Mouse (Mus musculus) heart, embryonic 10.5 days (tissue): ENCODE measurements around the gene Bsdc1. TPM values are rescaled to one million over a fixed set of nuclear protein-coding genes. Genes with fewer than 3 reads are reported as not detected.

Experiments
- polyA plus RNA-seq: library from polyadenylated mRNA; unstranded; fragments of >200 nt; fragmentation: Nextera tagmentation; extraction: Ambion mirVana; gene quantifications from 2 replicates; pipeline ENCODE4 v1.2.1, GENCODE M21; 2016

The Bsdc1 gene
- polyA plus RNA-seq, 1 experiment from 2014 or later = 22.9 TPM

Other genes with a start within 250 kb of the Bsdc1 start
- gene C77080, start 200.2 kb upstream of the Bsdc1 start, polyA plus RNA-seq = 1.1 and 2.7 TPM in 2 replicates
- 0.42 and 1.2 TPM in 2 replicates for gene Sync, start 174.0 kb upstream of the Bsdc1 start, polyA plus RNA-seq
- gene Rbbp4, start 126.2 kb upstream of the Bsdc1 start, polyA plus RNA-seq = 329 and 377 TPM in 2 replicates
- gene Zbtb8os, start 125.9 kb upstream of the Bsdc1 start, polyA plus RNA-seq = 50.0 and 58.8 TPM in 2 replicates
- gene Zbtb8a, start 83.5 kb upstream of the Bsdc1 start, polyA plus RNA-seq = 7.5 and 9.3 TPM in 2 replicates
- gene Zbtb8b, start 20.7 kb upstream of the Bsdc1 start, polyA plus RNA-seq = 3.4 and 3.9 TPM in 2 replicates
- gene Tssk3, start 29.4 kb downstream of the Bsdc1 start, polyA plus RNA-seq = not detected in 2 replicates
- gene Fam229a, start 29.6 kb downstream of the Bsdc1 start, polyA plus RNA-seq = not detected in 2 replicates
- gene Marcksl1, start 52.0 kb downstream of the Bsdc1 start, polyA plus RNA-seq = 535 and 802 TPM in 2 replicates
- gene Hdac1, start 81.1 kb downstream of the Bsdc1 start, polyA plus RNA-seq = 201 and 237 TPM in 2 replicates
- gene Lck, start 112.1 kb downstream of the Bsdc1 start, polyA plus RNA-seq = 3.0 and 6.3 TPM in 2 replicates
- gene Fam167b, start 117.0 kb downstream of the Bsdc1 start, polyA plus RNA-seq = 1.6 and 3.6 TPM in 2 replicates
- 212 and 236 TPM in 2 replicates for gene Eif3i, start 139.1 kb downstream of the Bsdc1 start, polyA plus RNA-seq
- gene Tmem234, start 139.1 kb downstream of the Bsdc1 start, polyA plus RNA-seq = 184 and 200 TPM in 2 replicates
- 1.1 and 1.7 TPM in 2 replicates for gene Dcdc2b, start 152.7 kb downstream of the Bsdc1 start, polyA plus RNA-seq
- gene Iqcc, start 157.5 kb downstream of the Bsdc1 start, polyA plus RNA-seq = 24.0 and 29.4 TPM in 2 replicates
- 37.1 and 43.0 TPM in 2 replicates for gene Ccdc28b, start 162.4 kb downstream of the Bsdc1 start, polyA plus RNA-seq
- 71.7 and 72.4 TPM in 2 replicates for gene Txlna, start 179.5 kb downstream of the Bsdc1 start, polyA plus RNA-seq
- 13.6 and 17.2 TPM in 2 replicates for gene Kpna6, start 211.2 kb downstream of the Bsdc1 start, polyA plus RNA-seq
- gene Tmem39b, start 235.3 kb downstream of the Bsdc1 start, polyA plus RNA-seq = 8.2 and 12.2 TPM in 2 replicates